Mouse (Mus musculus): Measurements from ENCODE around the gene Arl6. TPM values are rescaled to one million over a fixed set of nuclear protein-coding genes. Genes with fewer than 3 reads are reported as not detected.
A peak's percentile ranks its signal among the peaks of the same experiment; 100 is the strongest.

Gene Arl6
- total and polyA plus RNA-seq, 3 experiments, result not detected

DNA sequence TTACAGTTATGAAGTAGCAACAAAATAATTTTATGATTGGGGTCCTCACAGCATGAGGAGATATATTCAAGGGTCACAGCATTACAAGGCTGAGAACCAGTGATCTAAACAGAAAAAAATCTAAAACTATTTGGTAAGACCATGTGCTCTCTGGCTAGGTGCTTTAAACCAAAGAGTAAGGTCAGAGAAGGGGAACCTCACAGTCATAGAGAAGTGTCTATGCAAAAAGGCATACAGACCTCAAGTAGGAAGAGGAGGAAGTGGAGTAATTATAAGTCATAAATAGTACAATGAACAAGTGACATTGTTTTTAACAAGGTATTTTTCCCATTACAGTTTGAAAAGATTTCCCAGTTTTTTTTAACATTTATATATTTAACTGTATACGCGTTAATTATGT lies 17.6 kb downstream of the Arl6 start:
- TF ChIP-seq TAL1 (IDR thresholded peaks at IDR 0.05; ENCODE audit: low read length) (no peak), TCF12 (IDR thresholded peaks at IDR 0.05; ENCODE audit: low read depth, low read length) (no peak), ETS1 (IDR thresholded peaks at IDR 0.05; ENCODE audit: low read depth, low read length) (no peak), MAX (IDR thresholded peaks at IDR 0.05; ENCODE audit: low read length) (no peak), RCOR1 (IDR thresholded peaks at IDR 0.05; ENCODE audit: low read depth, low read length) (no peak), USF1 (IDR thresholded peaks at IDR 0.05; ENCODE audit: low read depth, low read length) (no peak), POLR2AphosphoS2 (IDR thresholded peaks at IDR 0.05; ENCODE audit: low read length) (no peak), KAT2A (conservative IDR thresholded peaks at IDR 0.05; ENCODE audit: low read depth, low read length) (no peak), ELF1 (IDR thresholded peaks at IDR 0.05; ENCODE audit: low read depth, low read length) (no peak), RAD21 (IDR thresholded peaks at IDR 0.05; ENCODE audit: low read depth, low read length) (no peak), MAFK (IDR thresholded peaks at IDR 0.05; ENCODE audit: borderline replicate concordance, low read depth, low read length) (no peak), SIN3A (IDR thresholded peaks at IDR 0.05; ENCODE audit: low read length) (no peak), CHD1 (IDR thresholded peaks at IDR 0.05; ENCODE audit: low read depth, low read length) (no peak), MAZ (IDR thresholded peaks at IDR 0.05; ENCODE audit: low read depth, low read length) (no peak), E2F4 (IDR thresholded peaks at IDR 0.05; ENCODE audit: borderline replicate concordance, low read depth, low read length) (no peak), USF2 (IDR thresholded peaks at IDR 0.05; ENCODE audit: borderline replicate concordance in 1 of 2, insufficient read depth in 1 of 2, low read depth in 1 of 2, low read length in 2 of 2) (no peak), ZMIZ1 (IDR thresholded peaks at IDR 0.05; ENCODE audit: low read depth, low read length) (no peak), HCFC1 (IDR thresholded peaks at IDR 0.05; ENCODE audit: low read depth, low read length) (no peak)

DNA sequence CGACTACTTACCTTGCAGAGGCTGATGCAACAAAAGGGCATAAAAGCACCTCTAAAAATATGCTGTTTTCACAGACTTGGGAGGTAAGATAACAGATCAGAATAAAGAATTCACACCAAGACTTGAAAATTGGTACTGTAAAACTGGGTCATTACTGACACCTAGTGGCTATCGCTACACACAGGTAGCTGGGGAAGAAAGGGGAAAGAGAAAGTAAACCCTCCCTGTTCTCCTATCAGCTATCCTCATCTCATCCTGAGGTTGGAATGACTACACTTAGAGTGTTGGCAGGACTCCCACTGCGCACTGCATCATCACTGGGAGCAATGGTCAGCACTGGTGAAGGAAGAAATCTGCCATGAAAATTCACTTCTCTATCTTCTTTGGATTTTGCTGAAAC lies 22.0 kb downstream of the Arl6 start:
- no peaks in the 10 kb centered on the region for H3K27me3 ChIP-seq (ENCODE audit: control insufficient read depth in 1 of 2, insufficient read depth in 2 of 2, low read length in 2 of 2)
- no peaks in the 10 kb centered on the region for H3K9me3 ChIP-seq (replicated peaks; ENCODE audit: insufficient read depth, low read length)
- no peak overlapping the region for H3K4me3 ChIP-seq (ENCODE audit: control insufficient read depth in 1 of 2, insufficient read depth in 1 of 2, low read depth in 2 of 2, low read length in 2 of 2)
- no peak overlapping the region for H3K9ac ChIP-seq (ENCODE audit: control insufficient read depth, low read depth, low read length, poor library complexity, severe bottlenecking)
- no peak overlapping the region for H3K27ac ChIP-seq (ENCODE audit: control insufficient read depth, low read depth, low read length)
- H3K79me2 ChIP-seq (ENCODE audit: control insufficient read depth, insufficient read depth, low read length, poor library complexity), result no peaks in the 10 kb centered on the region
- peak; percentile 66 for DNase-seq (ENCODE audit: low read depth, low spot score)
- TF ChIP-seq RAD21 (IDR thresholded peaks at IDR 0.05; ENCODE audit: low read depth, low read length) (peak; percentile 70), GABPA (IDR thresholded peaks at IDR 0.05; ENCODE audit: low read depth, low read length) (no peak), SMC3 (IDR thresholded peaks at IDR 0.05; ENCODE audit: low read depth, low read length) (peak; percentile 72), ZMIZ1 (IDR thresholded peaks at IDR 0.05; ENCODE audit: low read depth, low read length) (no peak), ZC3H11A (IDR thresholded peaks at IDR 0.05; ENCODE audit: low read depth, low read length) (peak; percentile 62), CTCF (IDR thresholded peaks at IDR 0.05 in 2 of 3, conservative IDR thresholded peaks at IDR 0.05 in 1 of 3; ENCODE audit: control insufficient read depth in 1 of 3, insufficient read depth in 1 of 3, low read depth in 2 of 3, low read length in 3 of 3, poor library complexity in 1 of 3, severe bottlenecking in 1 of 3) (peak; percentile 21 to 65 (median 29); a peak in 4 of 6 replicates), GATA1 (IDR thresholded peaks at IDR 0.05; ENCODE audit: low read depth, low read length) (peak; percentile 38)
- no peaks in the 10 kb centered on the region for H3K4me1 ChIP-seq (ENCODE audit: control insufficient read depth in 1 of 2, insufficient read depth in 2 of 2, low read length in 2 of 2)
- H3K36me3 ChIP-seq (ENCODE audit: control insufficient read depth in 1 of 2, insufficient read depth in 2 of 2, low read length in 2 of 2), result no peaks in the 10 kb centered on the region

More for the DNA sequence above, 17.6 kb downstream of the Arl6 start:
- Histone ChIP-seq H3K4me1 (ENCODE audit: control insufficient read depth in 1 of 2, insufficient read depth in 2 of 2, low read length in 2 of 2) (no peaks in the 10 kb centered on the region), H3K4me3 (ENCODE audit: control insufficient read depth in 1 of 2, insufficient read depth in 1 of 2, low read depth in 2 of 2, low read length in 2 of 2) (no peak overlapping the region), H3K79me2 (ENCODE audit: control insufficient read depth, insufficient read depth, low read length, poor library complexity) (no peaks in the 10 kb centered on the region), H3K27ac (ENCODE audit: control insufficient read depth, low read depth, low read length) (no peak overlapping the region), H3K27me3 (ENCODE audit: control insufficient read depth in 1 of 2, insufficient read depth in 2 of 2, low read length in 2 of 2) (no peaks in the 10 kb centered on the region), H3K36me3 (ENCODE audit: control insufficient read depth in 1 of 2, insufficient read depth in 2 of 2, low read length in 2 of 2) (no peaks in the 10 kb centered on the region), H3K9ac (ENCODE audit: control insufficient read depth, low read depth, low read length, poor library complexity, severe bottlenecking) (no peak overlapping the region), H3K9me3 (replicated peaks; ENCODE audit: insufficient read depth, low read length) (no peaks in the 10 kb centered on the region)
- no peak for DNase-seq (ENCODE audit: low read depth, low spot score)

Measured in MEL (cell line).